Mouse (Mus musculus): ENCODE measurements around the gene Agap3.

The Agap3 gene

GRCm38 (mm10) chr5:24428596-24428995 lies 23.4 kb upstream of the Agap3 start:
- DNase-seq (ENCODE audit: low read depth, low spot score) = no peak

- no peak for DNase-seq (ENCODE audit: low read depth, low spot score)
Observed at GRCm38 (mm10) chr5:24433993-24434392, 18.0 kb upstream of the Agap3 start.

- no peak for DNase-seq (ENCODE audit: low read depth, low spot score)
Observed at GRCm38 (mm10) chr5:24441187-24441586, 10.8 kb upstream of the Agap3 start.

GRCm38 (mm10) chr5:24442029-24442428 lies 9.9 kb upstream of the Agap3 start:
- no peak for DNase-seq (ENCODE audit: low read depth, low spot score)

- no peak for DNase-seq (ENCODE audit: low read depth, low spot score)
Observed at GRCm38 (mm10) chr5:24443204-24443603, 8.8 kb upstream of the Agap3 start.

GRCm38 (mm10) chr5:24443927-24444326 lies 8.1 kb upstream of the Agap3 start:
- no peak for DNase-seq (ENCODE audit: low read depth, low spot score)

GRCm38 (mm10) chr5:24444746-24445427 lies 7.1 kb upstream of the Agap3 start, which contains the start of gene Fastk:
Gene Fastk (minus strand): TSS chr5:24445287.
- peak; percentile 88 for DNase-seq (ENCODE audit: low read depth, low spot score)

GRCm38 (mm10) chr5:24445428-24446080 lies 6.4 kb upstream of the Agap3 start:
- no peak for DNase-seq (ENCODE audit: low read depth, low spot score)

- DNase-seq (ENCODE audit: low read depth, low spot score) = no peak
Observed at GRCm38 (mm10) chr5:24446630-24447029, 5.3 kb upstream of the Agap3 start.

- DNase-seq (ENCODE audit: low read depth, low spot score) = peak; percentile 77
Observed at GRCm38 (mm10) chr5:24447624-24448298, 4.2 kb upstream of the Agap3 start, which contains the start of gene Tmub1. Gene Tmub1 (minus strand): TSS chr5:24447854.

- peak; percentile 81 for DNase-seq (ENCODE audit: low read depth, low spot score)
Observed at GRCm38 (mm10) chr5:24451264-24452029, 530 bp upstream of the Agap3 start.

- DNase-seq (ENCODE audit: low read depth, low spot score) = no peak
Observed at GRCm38 (mm10) chr5:24452691-24453233, 785 bp downstream of the Agap3 start.

GRCm38 (mm10) chr5:24453283-24453984 lies 1.5 kb downstream of the Agap3 start:
- no peak for DNase-seq (ENCODE audit: low read depth, low spot score)

- no peak for DNase-seq (ENCODE audit: low read depth, low spot score)
Observed at GRCm38 (mm10) chr5:24453985-24454303, 2.0 kb downstream of the Agap3 start.

- DNase-seq (ENCODE audit: low read depth, low spot score) = no peak
Observed at GRCm38 (mm10) chr5:24455076-24455475, 3.1 kb downstream of the Agap3 start.

- no peak for DNase-seq (ENCODE audit: low read depth, low spot score)
Observed at GRCm38 (mm10) chr5:24455613-24456012, 3.6 kb downstream of the Agap3 start.

GRCm38 (mm10) chr5:24466762-24467161 lies 14.8 kb downstream of the Agap3 start:
- DNase-seq (ENCODE audit: low read depth, low spot score) = no peak

- DNase-seq (ENCODE audit: low read depth, low spot score) = no peak
Observed at GRCm38 (mm10) chr5:24470600-24470999, 18.6 kb downstream of the Agap3 start.

GRCm38 (mm10) chr5:24472884-24473619 lies 21.1 kb downstream of the Agap3 start:
- no peak for DNase-seq (ENCODE audit: low read depth, low spot score)

GRCm38 (mm10) chr5:24474025-24474722 lies 22.2 kb downstream of the Agap3 start:
- DNase-seq (ENCODE audit: low read depth, low spot score) = no peak

Data from telencephalon, adult 2 months (tissue).